Mouse (Mus musculus): ENCODE data around the gene Spag4. TPM values are rescaled to one million over a fixed set of nuclear protein-coding genes. Genes with fewer than 3 reads are reported as not detected.

The Spag4 gene
- total RNA-seq (2021) = 1 to 10 TPM; 2.5 to 3.7 TPM
- long read RNA-seq, experiment 1, partial matches to known transcripts = 1 of 5 reads
- long read RNA-seq, experiment 1, other reads (novel, unspliced or antisense) = 3 of 5 reads
- long read RNA-seq, experiment 2, partial matches to known transcripts = 1 of 3 reads
- long read RNA-seq, experiment 2, other reads (novel, unspliced or antisense) = 2 of 3 reads

DNA sequence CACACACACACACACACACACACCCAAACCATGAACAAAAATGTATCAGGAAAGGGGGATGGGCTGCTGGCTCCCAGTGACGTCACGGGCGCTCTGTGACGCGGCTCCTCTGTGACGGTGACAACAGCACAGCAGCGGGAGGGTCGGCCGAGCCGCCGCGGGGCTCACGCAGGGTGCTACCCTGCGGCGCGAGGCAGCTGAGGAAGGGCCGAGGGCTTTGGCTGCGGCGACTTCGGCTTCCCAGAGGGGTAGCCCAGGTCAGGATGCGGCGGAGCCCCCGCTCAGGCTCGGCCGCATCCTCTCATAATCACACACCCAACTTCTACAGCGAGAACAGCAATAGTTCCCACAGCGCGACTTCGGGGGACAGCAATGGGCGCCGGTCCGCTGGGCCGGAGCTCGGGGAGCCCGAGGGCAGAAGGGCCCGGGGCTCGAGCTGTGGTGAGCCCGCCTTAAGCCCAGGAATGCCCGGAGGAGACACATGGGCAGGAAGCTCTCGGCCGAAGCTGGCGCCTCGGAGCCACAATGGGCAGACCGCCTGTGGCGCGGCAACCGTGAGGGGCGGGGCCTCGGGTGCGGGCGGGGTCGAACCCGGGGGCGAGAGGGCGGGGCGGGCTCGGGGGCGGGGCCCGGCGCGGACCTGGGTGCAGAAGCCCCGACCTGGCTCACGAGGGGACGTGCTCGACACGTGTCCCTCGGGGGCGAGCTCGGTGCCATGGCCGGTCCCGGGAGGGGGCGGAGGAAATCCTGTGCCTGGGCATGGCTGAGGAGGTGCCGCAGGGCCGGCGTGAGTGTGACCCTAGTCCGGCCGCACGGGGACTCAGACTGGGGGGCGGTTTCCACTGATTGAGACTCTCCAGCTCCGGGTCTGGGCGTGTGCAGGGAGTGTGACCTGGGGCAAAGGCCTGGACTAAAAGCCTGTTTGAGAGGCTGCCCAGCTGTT is at the start of gene Spag4:
Spag4 (plus strand) TSS at position 77 of the 943 bp plus-strand sequence.
- peak; percentile 90 to 93 for DNase-seq

DNA sequence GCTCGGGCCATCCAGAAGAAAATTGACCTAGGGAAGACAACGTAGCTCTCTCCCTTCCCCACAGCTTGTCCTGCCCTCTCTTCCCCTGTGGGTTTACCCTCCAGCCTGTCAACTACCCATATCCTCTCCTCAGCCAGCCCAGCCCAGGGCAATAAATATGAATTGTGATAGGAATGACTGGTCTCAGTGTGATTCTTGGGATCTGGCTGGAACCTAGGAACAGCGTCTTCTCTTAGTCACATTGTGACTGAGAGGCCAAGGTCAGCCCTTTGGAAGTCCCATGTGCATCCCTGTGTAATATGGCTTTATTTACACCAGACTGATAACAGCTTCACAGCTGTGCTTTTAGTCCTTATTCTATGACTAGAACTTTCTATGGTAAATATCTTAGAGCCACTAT is 46.9 kb upstream of the Spag4 start:
- peak; percentile 5 to 61 for DNase-seq

DNA sequence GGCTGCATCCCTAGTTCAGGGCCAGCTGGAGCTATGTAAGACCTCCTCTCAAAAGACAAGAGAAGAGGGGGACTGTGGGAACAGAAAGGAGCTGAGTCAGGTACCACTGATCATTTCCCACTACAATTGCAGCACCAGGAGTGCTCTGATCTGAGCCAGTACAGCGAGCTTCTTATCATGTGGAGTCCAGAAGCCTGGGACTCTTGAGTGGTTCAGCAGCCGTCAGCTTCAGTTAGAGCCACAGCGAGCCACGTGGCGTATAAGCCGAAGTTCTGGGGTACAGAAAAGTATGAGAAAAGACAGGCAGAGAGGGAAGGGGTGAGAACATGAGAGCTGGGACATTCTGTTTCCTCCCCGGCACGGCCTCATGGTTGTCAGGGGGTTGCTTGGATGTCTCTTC is 43.8 kb upstream of the Spag4 start:
- DNase-seq = no peak

DNA sequence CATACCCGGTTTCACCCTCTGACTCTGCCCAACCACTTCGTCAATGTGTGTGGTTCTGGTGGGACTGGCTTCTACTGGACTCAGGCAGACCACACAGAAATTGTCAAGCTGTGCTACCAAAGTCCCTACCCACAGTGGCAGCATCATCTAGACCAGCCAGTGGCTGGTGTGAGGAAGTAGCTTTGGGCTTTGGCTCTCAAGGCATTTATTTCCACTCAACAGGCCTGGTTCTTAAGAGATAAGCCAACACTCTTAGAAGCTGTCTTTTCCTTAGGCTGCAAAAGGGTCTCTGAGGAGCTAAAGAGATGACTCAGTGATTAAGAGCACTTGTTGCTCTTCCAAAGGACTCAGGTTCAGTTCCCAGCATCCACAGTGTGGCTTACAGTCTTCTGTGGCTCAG is 43.2 kb upstream of the Spag4 start:
- DNase-seq = no peak

DNA sequence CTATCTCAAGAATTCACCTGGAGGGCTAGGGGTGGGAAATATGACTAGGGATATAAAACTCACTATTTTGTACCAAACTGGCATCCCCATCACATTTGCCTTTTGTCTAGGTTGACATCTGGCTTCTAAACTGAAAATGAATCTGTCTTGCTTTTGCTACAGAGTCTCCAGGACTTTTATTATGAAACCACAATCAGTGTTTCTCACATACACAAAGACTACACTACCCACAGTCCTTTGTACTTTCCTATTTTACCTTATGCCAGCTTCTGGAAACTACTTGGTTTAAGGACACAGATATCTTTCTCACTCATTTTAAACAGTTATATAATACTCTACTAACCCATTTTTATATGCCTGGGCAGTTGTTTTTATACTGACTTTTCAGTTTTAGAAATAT is 39.5 kb upstream of the Spag4 start:
- DNase-seq = no peak

DNA sequence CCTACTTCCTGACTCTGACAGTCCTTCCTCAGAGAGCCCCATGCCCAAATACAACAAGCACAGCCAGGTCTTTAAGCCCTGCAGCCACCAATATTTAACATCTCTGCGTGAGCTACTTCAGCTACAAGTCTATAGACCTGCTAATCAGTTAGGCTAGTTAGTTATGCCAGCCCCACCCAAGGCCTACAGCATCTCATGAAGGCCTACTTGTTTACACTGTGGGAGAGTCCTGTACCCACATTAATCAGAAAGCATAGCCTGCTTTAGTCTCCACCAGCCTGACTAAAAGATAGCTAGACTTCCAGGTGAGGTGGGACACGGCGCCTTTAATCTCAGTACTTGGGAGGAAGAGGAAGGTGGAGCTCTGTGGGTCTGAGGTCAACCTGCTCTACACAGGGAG is 25.6 kb upstream of the Spag4 start:
- DNase-seq = no peak

DNA sequence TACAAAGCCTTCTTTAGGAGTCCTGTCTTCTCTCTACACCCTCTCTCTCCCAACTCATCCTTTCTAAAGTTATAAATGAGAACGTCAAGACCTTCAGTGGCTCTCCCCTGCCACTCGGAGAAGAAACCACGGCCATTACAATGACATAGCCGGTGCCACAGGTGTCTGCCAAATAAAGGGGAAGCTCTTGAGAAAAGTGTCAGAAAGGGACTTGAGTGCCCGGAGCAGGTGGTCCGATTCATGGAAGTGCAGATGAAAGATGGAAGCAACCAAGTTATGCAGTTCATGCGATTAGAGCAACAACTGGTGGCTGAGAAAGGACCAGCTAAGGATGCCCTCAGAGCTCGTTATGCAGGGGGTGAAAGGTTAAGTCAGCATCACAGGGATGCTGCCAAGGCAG is 22.1 kb upstream of the Spag4 start:
- DNase-seq = no peak

DNA sequence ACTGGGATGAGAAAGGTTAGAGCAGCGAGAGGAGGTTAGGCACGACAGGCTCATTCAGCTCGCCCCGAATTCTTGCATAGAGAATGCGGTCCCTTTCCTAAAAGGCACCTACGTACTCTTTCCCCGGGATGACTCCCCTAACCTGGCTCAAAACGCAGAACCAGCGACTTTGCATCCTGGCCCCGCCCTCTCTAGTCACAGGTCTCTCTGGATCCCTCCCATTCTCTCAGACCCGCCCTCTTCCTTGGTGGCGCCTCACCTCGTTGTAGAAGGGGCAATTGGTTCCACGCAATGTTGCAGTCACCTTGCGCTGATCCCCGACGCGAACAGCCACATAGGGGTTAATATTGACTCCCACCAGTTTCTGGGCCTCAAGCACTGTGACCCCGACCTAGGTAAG is 17.0 kb upstream of the Spag4 start:
- no peak for DNase-seq

DNA sequence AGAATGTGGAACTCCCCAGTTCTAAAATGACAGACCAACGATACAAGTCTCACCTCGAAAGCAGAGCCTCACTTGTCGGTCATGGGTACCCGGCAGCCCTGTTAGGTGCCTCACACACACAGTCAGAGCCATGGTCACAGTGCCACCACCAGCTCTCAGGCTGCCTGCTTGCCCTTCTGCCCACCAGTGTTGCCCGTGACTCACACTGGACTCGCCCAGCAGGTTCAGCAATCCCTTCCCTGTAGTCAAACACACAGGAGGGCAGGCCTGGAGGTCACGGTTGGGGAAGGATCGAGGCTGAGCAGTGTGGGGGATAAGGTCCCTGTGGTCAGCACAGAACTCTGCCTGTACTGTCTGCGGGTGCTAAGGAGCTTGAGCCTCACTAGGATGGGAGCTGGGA is 12.2 kb upstream of the Spag4 start, which contains the start of gene Fer1l4:
Fer1l4 (minus strand) TSS at position 132 of the 400 bp plus-strand sequence.
- no peak for DNase-seq

DNA sequence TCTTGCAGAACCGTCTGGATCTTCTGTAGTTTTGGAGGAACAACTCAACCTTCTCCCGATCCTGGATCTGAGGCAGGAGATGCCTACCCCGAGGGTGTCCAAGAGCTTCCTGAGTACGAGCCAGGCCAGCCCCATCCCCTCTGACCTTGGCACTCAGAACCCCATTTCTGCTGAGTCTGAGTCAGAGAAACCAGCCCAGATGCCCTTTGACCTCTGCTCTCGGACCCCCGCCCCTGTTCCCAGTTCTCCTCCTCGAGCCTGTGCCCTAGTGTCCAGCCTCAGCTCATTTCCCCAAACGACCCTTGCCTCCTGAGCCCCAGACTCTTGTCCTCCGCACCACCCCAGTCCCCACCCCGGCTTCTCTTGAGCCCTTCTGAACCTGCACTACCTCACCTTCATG is 1.2 kb downstream of the Spag4 start:
- no peak for DNase-seq

DNA sequence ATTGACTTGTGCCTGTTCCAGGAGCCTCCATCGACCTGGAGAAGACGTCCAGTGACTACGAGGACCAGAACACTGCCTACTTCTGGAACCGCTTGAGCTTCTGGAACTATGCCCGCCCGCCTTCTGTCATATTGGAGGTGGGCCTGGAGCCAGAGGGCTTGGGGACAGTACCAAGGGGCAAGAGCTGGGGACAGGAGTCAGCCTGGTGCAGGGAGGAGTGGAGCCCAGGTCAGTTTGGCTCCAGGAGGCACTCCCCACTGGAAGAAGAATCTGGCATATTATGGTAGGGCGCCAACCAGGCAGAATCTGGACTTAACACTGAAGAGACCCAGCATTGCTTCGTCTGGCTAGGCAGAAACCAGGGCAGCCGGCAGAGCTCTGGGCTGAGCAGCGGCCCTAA is 2.9 kb downstream of the Spag4 start:
- no peak for DNase-seq

DNA sequence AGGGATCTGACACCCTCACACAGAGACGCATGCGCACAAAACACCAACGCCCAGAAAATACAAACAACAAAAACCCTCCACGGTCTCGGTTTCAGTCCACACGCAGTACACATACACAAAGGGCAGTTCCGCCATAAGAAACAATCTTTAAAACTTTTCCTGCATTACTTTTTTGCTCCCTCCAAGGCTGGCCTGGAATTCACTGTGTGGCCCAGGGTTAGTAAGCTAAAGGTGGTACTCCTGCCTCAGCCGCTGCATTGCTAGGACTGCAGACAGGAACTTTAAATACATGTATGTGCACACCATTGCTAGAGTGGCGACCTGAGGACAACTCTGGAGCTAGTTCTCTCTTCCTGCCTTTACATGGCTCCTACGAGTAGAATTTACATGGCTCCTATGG is 6.3 kb downstream of the Spag4 start:
- DNase-seq = no peak

DNA sequence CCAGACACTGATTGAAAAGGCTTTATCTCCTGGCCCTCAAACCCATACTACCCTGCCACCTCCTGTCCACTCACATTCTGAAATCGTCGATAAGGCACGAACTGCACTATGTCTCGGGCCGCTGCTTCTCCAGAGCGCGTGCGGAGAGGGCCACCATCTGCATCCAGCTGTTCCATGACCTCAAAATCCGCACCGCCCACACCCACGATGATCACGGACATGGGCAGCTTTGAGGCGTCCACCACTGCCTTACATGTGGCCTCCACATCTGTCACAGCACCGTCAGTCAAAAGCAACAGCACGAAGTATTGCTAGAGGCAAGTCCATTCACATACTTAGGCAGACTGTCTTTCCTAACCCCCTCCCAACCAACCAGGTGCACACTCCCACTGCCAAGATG is 8.8 kb downstream of the Spag4 start:
- no peak for DNase-seq

DNA sequence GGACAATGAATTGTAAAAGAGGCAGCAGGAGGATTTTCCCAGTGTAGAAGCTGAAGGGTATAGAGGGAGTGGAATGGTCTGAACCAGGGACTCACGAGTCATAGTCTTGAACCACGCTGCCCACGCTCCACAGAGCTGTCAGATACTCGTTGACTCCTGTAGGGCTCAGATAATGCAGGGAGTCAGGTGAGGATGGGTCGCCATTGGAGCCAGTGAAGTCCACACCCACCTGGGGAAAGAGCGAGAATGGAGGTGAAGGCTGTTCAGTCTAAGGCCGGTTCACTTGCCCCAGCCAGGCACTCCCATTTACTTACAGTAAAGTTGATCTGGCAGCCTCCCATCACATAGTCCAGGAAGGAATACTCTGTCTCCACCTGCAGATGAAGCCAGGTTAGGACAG is 12.5 kb downstream of the Spag4 start:
- DNase-seq = no peak

DNA sequence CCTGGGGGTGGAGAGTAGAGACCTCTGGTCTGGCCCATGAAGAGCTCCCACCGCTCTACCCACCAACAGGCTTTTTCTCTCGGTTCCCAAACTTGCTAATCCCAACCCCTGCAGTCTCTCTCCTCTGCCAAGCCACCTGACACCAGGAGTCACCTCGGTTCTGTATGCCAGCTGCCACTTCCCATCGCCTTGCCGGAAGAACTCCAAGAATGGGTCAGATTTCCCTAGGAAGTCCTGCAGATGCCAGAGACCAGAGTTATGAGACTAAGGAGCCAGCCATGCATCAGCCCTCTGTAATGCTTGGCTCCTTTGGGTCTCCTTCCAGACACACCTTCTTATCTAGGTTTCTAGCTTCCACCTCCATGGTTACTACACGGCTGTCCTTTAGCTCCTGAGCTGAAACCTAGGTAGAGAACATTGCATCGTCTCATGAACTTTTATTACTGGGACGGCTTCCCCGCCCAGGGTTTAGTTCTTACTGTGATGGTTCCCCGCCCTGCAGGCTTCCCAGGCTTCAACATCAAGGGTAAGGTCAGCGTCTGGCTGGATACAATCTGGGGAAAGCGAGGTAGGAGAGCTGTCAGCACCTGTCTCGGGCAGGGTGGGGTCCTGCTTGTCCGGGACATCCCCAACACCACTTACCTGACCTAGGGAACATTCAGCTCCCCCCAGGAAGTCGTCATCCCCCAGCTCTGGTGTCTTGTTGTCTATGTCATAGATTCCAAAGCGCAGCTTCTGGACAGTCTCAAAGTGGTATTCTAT is 13.6 kb downstream of the Spag4 start:
- no peak for DNase-seq

DNA sequence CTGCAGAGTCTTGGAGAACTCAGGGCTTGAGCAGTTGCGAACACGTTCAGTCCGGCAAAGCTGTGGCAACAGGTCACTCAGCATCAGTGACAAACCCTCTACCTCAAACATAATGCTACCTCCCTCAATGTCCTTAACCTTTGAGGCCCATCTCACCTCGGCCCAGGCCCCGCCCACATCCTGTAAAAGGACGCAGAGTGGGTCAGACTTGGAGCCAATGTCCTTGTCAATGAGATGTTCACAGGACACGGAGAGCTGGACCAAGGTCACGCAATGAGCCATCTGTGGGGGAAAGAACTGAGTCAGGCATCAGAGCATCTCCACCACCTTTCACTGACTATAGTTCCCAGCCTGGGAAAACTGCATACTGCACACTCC is 14.2 kb downstream of the Spag4 start:
- peak; percentile 71 to 83 for DNase-seq

DNA sequence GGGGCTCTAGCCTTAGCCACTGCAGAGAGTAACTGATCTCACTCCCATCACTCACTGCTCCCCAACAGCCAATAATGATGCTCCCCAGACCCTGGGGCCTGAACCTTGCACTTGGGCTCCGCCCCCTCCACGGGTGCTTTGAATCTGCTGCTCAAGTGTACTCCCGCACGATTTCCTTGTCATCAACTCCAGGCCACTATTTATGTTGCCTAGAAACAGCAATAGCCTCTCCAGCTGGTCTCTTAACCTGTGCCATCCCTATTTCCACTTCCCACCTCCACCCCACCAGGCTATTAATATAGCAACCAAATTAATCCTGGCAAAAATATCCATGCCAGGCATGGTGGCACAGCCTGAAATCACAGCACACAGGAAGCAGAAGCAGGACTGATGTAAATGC is 14.7 kb downstream of the Spag4 start:
- DNase-seq = no peak

DNA sequence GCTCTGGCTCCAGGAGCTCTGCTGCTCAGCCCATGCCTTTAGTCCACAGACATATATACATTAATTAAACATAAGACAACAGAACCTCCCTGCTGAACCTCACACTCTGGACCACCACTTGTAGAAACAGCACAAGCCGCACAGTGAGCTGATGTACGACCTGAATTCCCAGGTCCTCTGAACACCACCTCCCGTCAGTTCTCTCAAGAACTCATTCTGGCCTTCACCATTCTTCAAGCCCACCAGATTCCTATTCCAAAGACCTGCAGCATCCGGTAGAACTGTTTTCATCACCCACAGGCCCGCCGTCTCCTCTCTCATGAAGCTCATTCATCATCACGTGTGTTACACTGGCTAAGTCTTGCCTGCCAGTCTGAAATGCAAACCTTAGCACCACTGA is 15.4 kb downstream of the Spag4 start:
- no peak for DNase-seq

DNA sequence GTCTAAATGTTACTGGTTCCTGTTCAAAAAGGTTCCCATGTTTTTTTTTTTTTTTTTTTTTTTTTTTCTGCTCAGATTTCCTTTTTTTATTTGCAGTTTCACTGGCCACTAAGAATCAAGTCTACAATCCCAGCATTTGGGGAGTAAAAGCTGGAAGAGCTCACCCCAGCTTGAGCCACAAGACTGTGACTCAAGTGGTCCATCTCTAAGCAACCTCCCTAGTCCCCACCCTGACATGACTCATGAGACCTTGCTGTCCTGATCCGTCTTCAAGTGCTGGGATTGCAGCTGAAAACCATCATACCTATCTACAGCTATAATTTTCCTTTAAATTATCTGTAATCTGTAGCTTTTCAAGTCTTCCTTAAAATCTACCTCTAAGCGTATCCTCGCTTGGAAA is 19.6 kb downstream of the Spag4 start:
- DNase-seq = peak in 1 of 2 experiments; percentile 44

DNA sequence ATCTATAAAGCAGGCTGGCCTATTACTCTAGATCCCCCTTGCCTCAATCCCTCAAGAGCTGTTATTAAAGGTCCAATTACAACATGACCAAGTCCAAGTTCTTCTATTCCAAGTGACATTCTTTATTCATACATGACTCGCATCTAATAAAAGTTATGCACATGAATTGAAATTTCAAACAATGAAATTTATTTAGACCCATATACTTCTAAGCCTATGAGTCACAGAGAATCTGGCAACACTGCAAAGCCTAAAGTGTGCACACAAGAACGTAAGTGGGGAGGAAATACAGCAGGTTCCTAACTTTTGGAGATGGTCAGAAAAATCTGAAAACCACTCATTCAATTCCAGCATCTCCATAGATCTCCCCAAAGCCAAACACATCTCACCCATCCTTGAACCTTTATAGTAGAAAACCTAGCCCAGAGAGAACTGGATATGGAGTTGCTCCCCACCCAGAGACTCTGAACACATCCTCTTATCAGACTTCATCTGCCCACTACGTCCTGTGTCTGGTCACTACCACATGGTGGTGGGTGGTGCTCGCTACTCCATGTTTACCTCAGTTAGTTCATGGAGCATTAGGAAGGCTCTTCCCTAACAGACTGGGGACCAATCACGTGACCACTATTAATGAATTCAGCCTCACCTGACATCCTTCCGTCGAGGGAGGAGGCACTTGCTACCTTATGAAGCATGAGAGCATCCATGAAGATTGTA is 22.6 kb downstream of the Spag4 start:
- no peak for DNase-seq

DNA sequence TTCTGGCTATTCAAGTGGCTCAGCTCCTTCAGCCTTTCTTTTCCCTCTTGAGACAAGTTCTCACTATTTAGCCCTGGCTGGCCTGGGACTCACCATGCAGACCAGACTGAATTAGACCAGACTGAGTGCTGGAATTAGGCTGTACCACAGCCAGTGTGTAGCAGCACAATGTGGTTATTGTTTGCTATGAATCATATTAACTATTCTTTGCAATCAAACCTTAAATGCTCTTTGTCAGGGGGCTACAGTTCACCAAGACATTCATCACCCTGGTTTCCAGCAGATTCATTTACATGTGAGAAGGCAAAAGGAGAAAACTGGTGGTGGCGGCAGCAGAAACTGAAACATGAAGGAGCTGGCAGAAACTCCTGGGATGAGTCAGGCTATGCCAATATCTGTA is 24.8 kb downstream of the Spag4 start:
- no peak for DNase-seq

DNA sequence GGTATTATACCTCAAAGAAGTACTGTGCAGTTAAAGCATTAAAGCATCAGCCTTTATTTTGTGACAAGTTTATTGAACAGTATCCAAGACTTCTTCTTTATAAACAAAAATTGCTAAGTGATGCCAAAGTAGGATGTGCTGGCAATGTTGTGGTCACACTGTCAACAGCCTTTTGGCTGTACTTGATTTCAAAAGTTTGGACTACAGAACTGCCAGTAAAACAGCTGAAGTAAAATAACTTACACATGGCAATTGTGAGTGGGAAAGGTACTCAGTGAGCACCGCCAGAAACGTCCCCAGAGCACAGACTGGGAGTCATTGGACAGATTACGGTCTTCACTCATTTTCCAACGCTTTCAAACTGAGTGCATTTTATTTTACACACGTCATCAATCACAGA is 27.0 kb downstream of the Spag4 start:
- DNase-seq = no peak

Measured in adrenal gland, postnatal 36 days (tissue).